Mouse (Mus musculus): Measurements from ENCODE around the gene Tmem135. TPM values are rescaled to one million over a fixed set of nuclear protein-coding genes. Genes with fewer than 3 reads are reported as not detected.

Gene Tmem135
- polyA plus RNA-seq, 1 experiment, result 8.2 TPM

DNA sequence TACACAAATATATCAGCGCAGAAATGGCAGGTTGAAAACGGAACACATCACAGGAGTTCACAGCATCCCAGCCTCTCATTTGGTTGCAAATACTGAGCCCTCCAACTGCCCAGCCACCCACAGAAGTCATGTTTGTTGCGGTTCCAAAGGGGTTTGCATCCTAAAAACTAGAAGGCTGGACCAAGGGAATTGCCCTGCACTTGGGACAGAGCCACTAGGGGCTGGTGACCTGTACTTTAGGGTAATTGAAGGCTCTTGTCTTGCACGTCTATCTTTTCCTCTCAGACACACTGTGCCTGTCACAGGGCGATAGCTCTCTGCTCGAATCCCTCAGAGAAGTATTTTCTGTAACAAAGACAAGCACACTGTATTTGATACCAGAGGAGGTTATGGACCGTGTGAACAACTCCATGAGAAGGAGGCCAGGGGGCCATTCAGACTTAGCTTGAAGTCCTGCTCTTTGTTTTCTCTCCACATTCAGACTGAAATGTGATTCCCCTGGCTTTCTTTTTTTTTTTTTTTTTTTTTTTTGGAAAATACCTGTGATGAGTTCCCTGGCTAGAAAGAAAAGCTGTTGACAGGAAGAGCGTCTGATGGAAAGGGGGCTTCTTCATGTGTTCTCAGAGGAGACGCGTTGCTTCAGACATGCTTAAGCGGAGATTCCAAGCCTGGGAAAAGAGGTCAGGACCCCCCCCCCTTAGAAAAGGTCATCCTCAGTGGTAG lies 2.7 kb downstream of the Tmem135 start:
- H3K27ac ChIP-seq (ENCODE audit: control insufficient read depth, insufficient read depth, low read depth, low read length, poor library complexity), result no peak overlapping the region
- no peak overlapping the region for H3K4me3 ChIP-seq (replicated peaks; ENCODE audit: control insufficient read depth, low read depth, low read length)
- 81% methylated on average over 11 of the region's 11 CpGs for WGBS
- H3K4me1 ChIP-seq (ENCODE audit: control insufficient read depth, insufficient read depth, low read length), result no peaks in the 10 kb centered on the region
- TF ChIP-seq POLR2A (IDR thresholded peaks at IDR 0.05; ENCODE audit: borderline replicate concordance, control insufficient read depth, low read depth, low read length) (no peak), CTCF (IDR thresholded peaks at IDR 0.05; ENCODE audit: control insufficient read depth, insufficient read depth, low read length) (no peak)

DNA sequence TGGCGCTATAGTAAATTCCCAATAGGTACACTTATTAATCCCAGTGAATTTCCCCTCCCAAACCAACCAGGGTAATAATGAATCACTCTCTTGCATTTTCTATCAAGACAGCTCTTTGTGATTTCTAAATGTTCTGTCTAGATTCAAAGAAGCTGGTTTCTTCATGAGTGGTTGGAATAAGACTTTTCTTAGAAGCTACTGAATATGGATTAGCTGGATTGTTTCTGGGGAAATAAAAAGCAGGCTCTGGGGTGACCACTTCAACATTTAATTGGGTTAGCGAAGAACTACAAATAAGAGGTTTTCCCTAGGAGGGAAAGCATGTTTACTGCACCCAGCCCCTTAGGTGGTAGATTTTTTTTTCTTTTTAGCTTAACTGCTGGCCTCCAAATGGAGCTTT lies 3.3 kb downstream of the Tmem135 start:
- H3K4me1 ChIP-seq (ENCODE audit: control insufficient read depth, insufficient read depth, low read length), result no peaks in the 10 kb centered on the region
- 84% methylated on average over 2 of the region's 2 CpGs for WGBS
- TF ChIP-seq CTCF (IDR thresholded peaks at IDR 0.05; ENCODE audit: control insufficient read depth, insufficient read depth, low read length), result no peak
- TF ChIP-seq POLR2A (IDR thresholded peaks at IDR 0.05; ENCODE audit: borderline replicate concordance, control insufficient read depth, low read depth, low read length), result no peak
- H3K27ac ChIP-seq (ENCODE audit: control insufficient read depth, insufficient read depth, low read depth, low read length, poor library complexity), result no peak overlapping the region
- no peak overlapping the region for H3K4me3 ChIP-seq (replicated peaks; ENCODE audit: control insufficient read depth, low read depth, low read length)

DNA sequence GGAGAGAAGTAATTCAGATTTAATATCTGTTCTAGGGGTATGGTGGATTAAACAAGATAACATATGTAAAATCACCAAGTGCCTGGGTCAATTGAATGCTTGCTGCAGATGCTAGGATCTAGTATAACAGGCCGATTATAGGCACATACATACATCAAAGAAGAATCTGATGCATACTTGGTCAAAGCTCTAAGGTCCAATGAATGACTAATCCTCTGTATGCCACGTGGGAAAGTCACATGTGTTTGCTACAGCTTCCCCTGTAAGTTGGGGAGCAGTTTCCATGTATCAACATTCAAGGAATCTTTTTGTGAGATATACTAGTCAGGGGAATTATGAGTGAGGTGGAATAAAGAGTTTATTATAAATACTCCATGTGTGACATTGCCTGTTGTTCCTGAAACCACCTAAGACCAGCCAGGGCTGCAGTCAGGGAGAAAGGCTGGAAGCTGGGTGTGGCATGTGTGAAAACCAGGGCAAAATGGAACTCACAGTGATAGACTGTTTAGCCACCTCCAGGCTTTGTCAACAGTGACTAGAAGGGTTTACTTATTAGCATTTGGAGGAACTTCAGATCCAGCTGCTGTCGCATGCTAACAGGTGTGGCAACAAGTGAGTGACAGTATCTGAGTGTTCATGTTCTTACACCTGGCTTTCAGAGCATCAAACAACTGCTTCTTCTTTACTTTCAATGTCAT lies 6.0 kb downstream of the Tmem135 start:
- Histone ChIP-seq H3K4me3 (replicated peaks; ENCODE audit: control insufficient read depth, low read depth, low read length) (no peak overlapping the region), H3K4me1 (ENCODE audit: control insufficient read depth, insufficient read depth, low read length) (no peaks in the 10 kb centered on the region), H3K27ac (ENCODE audit: control insufficient read depth, insufficient read depth, low read depth, low read length, poor library complexity) (no peak overlapping the region)
- WGBS, result 66% methylated on average over 3 of the region's 3 CpGs
- TF ChIP-seq POLR2A (IDR thresholded peaks at IDR 0.05; ENCODE audit: borderline replicate concordance, control insufficient read depth, low read depth, low read length) (no peak), CTCF (IDR thresholded peaks at IDR 0.05; ENCODE audit: control insufficient read depth, insufficient read depth, low read length) (no peak)

DNA sequence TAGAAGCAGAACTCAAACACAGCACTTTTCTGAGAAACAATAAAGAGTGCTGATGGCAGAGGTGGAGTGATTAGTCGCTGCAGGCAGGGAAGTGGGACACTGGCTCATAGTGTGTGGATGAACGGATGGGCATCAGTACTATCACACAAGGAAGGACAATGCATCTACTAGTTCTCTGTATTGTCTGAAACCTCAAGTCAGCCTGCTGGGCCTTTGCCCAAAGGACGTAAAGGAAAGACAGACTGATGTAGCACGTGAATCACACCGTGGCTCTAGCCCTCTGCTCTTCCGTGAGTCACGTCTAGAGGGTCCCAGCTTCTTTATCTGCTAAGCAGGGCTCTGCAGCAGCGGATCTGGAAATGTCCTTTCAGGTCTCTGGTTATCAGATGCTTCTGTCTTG lies 7.6 kb downstream of the Tmem135 start:
- 80% methylated on average over 8 of the region's 8 CpGs for WGBS
- TF ChIP-seq POLR2A (IDR thresholded peaks at IDR 0.05; ENCODE audit: borderline replicate concordance, control insufficient read depth, low read depth, low read length) (no peak), CTCF (IDR thresholded peaks at IDR 0.05; ENCODE audit: control insufficient read depth, insufficient read depth, low read length) (no peak)
- Histone ChIP-seq H3K27ac (ENCODE audit: control insufficient read depth, insufficient read depth, low read depth, low read length, poor library complexity) (no peak overlapping the region), H3K4me1 (ENCODE audit: control insufficient read depth, insufficient read depth, low read length) (no peaks in the 10 kb centered on the region), H3K4me3 (replicated peaks; ENCODE audit: control insufficient read depth, low read depth, low read length) (no peak overlapping the region)

DNA sequence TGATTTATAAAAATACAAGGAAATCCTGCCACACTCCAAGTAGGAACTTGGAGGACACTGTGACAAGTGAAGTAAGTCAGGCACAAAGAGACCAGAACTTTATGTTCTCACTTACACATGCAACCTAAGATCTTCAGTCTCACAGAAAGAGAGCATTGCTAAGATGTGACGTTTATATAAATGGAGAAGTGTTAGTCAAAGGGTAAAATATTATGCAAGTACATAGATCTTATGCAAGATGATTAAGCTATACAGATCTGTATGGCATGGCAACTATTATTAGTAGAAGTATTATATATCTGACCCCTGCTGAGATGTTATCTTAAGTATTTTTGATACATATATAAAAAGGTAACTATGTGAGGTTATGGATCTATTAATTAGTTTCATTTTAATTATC lies 8.6 kb downstream of the Tmem135 start:
- no peak overlapping the region for H3K4me3 ChIP-seq (replicated peaks; ENCODE audit: control insufficient read depth, low read depth, low read length)
- no peaks in the 10 kb centered on the region for H3K4me1 ChIP-seq (ENCODE audit: control insufficient read depth, insufficient read depth, low read length)
- no peak overlapping the region for H3K27ac ChIP-seq (ENCODE audit: control insufficient read depth, insufficient read depth, low read depth, low read length, poor library complexity)
- WGBS, result 27% methylated on average over 1 of the region's 1 CpGs
- no peak for TF ChIP-seq POLR2A (IDR thresholded peaks at IDR 0.05; ENCODE audit: borderline replicate concordance, control insufficient read depth, low read depth, low read length)
- TF ChIP-seq CTCF (IDR thresholded peaks at IDR 0.05; ENCODE audit: control insufficient read depth, insufficient read depth, low read length), result no peak

DNA sequence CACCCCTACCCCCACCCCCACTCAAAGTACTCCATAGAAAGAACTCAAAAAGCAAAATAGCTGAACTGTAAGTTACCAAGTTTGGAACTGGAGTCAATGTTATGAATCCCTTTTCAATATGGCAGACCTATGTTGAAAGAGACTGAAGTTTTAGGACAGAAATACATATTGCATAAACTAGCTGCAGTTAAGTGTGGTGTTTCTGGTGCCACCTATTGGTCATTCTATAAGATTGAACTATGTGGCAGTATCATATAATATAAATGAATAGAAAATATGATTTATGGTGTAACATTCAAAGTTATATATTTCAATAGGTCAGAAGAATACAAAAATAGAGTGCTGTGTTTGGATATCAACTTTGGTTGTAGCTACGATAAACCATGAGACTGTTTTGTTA lies 11.2 kb downstream of the Tmem135 start:
- no peak overlapping the region for H3K27ac ChIP-seq (ENCODE audit: control insufficient read depth, insufficient read depth, low read depth, low read length, poor library complexity)
- TF ChIP-seq CTCF (IDR thresholded peaks at IDR 0.05; ENCODE audit: control insufficient read depth, insufficient read depth, low read length) (no peak), POLR2A (IDR thresholded peaks at IDR 0.05; ENCODE audit: borderline replicate concordance, control insufficient read depth, low read depth, low read length) (no peak)
- H3K4me3 ChIP-seq (replicated peaks; ENCODE audit: control insufficient read depth, low read depth, low read length), result no peak overlapping the region
- H3K4me1 ChIP-seq (ENCODE audit: control insufficient read depth, insufficient read depth, low read length), result no peaks in the 10 kb centered on the region
- WGBS, result 93% methylated on average over 1 of the region's 1 CpGs

DNA sequence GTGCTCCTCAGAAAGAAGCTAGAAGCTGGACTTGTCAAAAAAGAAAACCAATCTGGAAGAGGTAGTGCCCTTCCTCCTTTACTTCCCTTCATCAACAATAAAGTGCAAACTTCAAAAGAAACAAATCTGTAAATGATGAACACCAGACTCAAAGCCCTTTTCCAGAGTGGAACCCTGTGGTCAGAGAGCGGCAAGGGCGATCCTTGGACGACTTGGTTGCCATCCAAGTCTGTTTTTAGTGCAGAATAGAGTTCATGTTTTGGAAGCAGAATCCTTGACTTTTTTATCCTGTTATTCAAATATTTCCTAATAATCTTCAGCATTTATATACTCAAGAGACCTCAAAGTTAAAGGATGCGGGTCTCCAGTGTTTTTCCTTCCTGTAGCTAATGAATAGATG lies 11.6 kb downstream of the Tmem135 start:
- 83% methylated on average over 4 of the region's 4 CpGs for WGBS
- Histone ChIP-seq H3K4me1 (ENCODE audit: control insufficient read depth, insufficient read depth, low read length) (no peaks in the 10 kb centered on the region), H3K4me3 (replicated peaks; ENCODE audit: control insufficient read depth, low read depth, low read length) (no peak overlapping the region), H3K27ac (ENCODE audit: control insufficient read depth, insufficient read depth, low read depth, low read length, poor library complexity) (no peak overlapping the region)
- TF ChIP-seq POLR2A (IDR thresholded peaks at IDR 0.05; ENCODE audit: borderline replicate concordance, control insufficient read depth, low read depth, low read length), result no peak
- no peak for TF ChIP-seq CTCF (IDR thresholded peaks at IDR 0.05; ENCODE audit: control insufficient read depth, insufficient read depth, low read length)

DNA sequence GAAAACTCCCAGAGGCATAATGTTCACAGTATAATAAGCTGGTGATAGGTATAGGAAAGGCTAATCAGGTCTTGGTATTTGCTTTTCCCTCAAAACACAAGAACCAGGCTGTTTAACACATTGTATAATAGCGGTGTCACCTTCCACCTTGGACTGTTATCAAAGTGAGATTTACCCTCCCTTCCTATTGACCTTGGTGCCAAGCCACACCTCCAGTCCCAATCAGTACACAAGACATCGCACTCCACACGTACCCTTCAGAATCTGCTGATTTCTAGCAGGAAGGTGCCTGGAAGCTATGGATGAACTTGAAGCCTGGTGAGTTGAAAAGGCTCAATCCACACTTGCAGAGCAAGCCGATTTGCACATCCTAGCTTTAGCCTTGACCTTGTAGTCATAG lies 12.2 kb downstream of the Tmem135 start:
- no peaks in the 10 kb centered on the region for H3K4me1 ChIP-seq (ENCODE audit: control insufficient read depth, insufficient read depth, low read length)
- 78% methylated on average over 4 of the region's 4 CpGs for WGBS
- H3K27ac ChIP-seq (ENCODE audit: control insufficient read depth, insufficient read depth, low read depth, low read length, poor library complexity), result no peak overlapping the region
- no peak for TF ChIP-seq CTCF (IDR thresholded peaks at IDR 0.05; ENCODE audit: control insufficient read depth, insufficient read depth, low read length)
- no peak for TF ChIP-seq POLR2A (IDR thresholded peaks at IDR 0.05; ENCODE audit: borderline replicate concordance, control insufficient read depth, low read depth, low read length)
- H3K4me3 ChIP-seq (replicated peaks; ENCODE audit: control insufficient read depth, low read depth, low read length), result no peak overlapping the region

Data from bone marrow, adult 2 months (tissue).